8 mouse cellular contexts compared by ENCODE assay signal in genomic region chr11:33147171-33147571, GRCm38 (mm10). TPM values are rescaled to one million over a fixed set of nuclear protein-coding genes. Genes with fewer than 3 reads are reported as not detected.
DNase-seq lines count a peak whose midpoint lies in the region; ATAC-seq and TF ChIP-seq lines count a peak whose summit lies in the region.

TSS of gene Fgf18 (minus strand) at chr11:33147400.

- 1% methylated on average over 53 of the region's 53 CpGs for WGBS in thymus, adult 2 months
- 0% methylated on average over 28 of the region's 53 CpGs for WGBS in kidney, embryonic 14.5 days

- H3K27ac ChIP-seq in thymus, adult 2 months (ENCODE audit: control insufficient read depth, insufficient read depth, low read length): no peak within 1 kb of the TSS
- H3K27ac ChIP-seq in kidney, embryonic 14.5 days (ENCODE audit: low read depth, low read length): no peak within 1 kb of the TSS

- peaks cover 10% of the 10 kb centered on the region; the same call in 1 of the 2 replicates for H3K27me3 ChIP-seq in thymus, adult 2 months (ENCODE audit: control insufficient read depth, insufficient read depth, low read length)
- peaks cover 22% of the 10 kb centered on the region for H3K27me3 ChIP-seq in kidney, embryonic 14.5 days (ENCODE audit: control insufficient read depth, insufficient read depth, low read length)

- DNase-seq in adrenal gland, adult (ENCODE audit: inconsistent age in 2 of 2, low spot score in 1 of 2): peak; percentile 41 to 79
- no peak for DNase-seq in adrenal gland, postnatal 4 days (ENCODE audit: low spot score in 2 of 2)
- no peak for DNase-seq in thymus, adult 2 months
- DNase-seq in thymus, adult 18-20 months: no peak
- peak; percentile 41 for DNase-seq in gastrocnemius, postnatal 14 days
- DNase-seq in lung, postnatal 14 days: peak; percentile 31
- DNase-seq in testis, postnatal 14 days (ENCODE audit: low spot score): peak; percentile 25

- ATAC-seq in kidney, embryonic 14.5 days (ENCODE audit: low FRiP score, low TSS enrichment): peak; percentile 15; the same call in 1 of the 2 replicates

- no peak for TF ChIP-seq CTCF in thymus, adult 2 months (IDR thresholded peaks at IDR 0.05; ENCODE audit: borderline replicate concordance, control insufficient read depth, extremely low read depth, insufficient read depth, low read length, poor library complexity)

- H3K9ac ChIP-seq in kidney, embryonic 14.5 days (ENCODE audit: low read depth, low read length): peak within 1 kb of the TSS; percentile 53

- H3K4me2 ChIP-seq in kidney, embryonic 14.5 days (replicated peaks; ENCODE audit: low read depth, low read length): peak within 1 kb of the TSS; percentile 96

- TF ChIP-seq POLR2A in thymus, adult 2 months (IDR thresholded peaks at IDR 0.05; ENCODE audit: control insufficient read depth, extremely low read depth, insufficient read depth, low read length, poor library complexity): no peak

- intact Hi-C loops in gastrocnemius, postnatal 14 days (cut with DNase I; ENCODE audit: low total_unique reads): loop anchor here (10.0 kb wide), 2 partner anchors 342 to 522 kb away; no protein-coding TSS in a partner anchor

- H3K36me3 ChIP-seq in thymus, adult 2 months (ENCODE audit: control insufficient read depth, insufficient read depth, low read length): peaks cover 21% of the 10 kb centered on the region
- H3K36me3 ChIP-seq in kidney, embryonic 14.5 days (ENCODE audit: control insufficient read depth, insufficient read depth, low read length): peaks cover 29% of the 10 kb centered on the region

- peaks cover 15% of the 10 kb centered on the region for H3K4me1 ChIP-seq in thymus, adult 2 months (replicated peaks; ENCODE audit: control insufficient read depth, insufficient read depth, low read length)
- peaks cover 11% of the 10 kb centered on the region; the same call in 1 of the 2 replicates for H3K4me1 ChIP-seq in kidney, embryonic 14.5 days (ENCODE audit: control insufficient read depth, insufficient read depth, low read length)

- peak within 1 kb of the TSS; percentile 41 for H3K4me3 ChIP-seq in thymus, adult 2 months (ENCODE audit: control insufficient read depth, insufficient read depth, low read length)
- peak within 1 kb of the TSS; percentile 59 for H3K4me3 ChIP-seq in kidney, embryonic 14.5 days (ENCODE audit: low read length)

- H3K9me3 ChIP-seq in kidney, embryonic 14.5 days (ENCODE audit: control insufficient read depth, low read length): no peaks in the 10 kb centered on the region

RNA-seq across cellular contexts. Expression of gene Fgf18, which starts in this region (rescaled TPM):
- 1 to 10 TPM; 2.7 to 2.9 TPM for total RNA-seq in adrenal gland, postnatal 4 days (2021)
- 0.15 and 0.23 TPM in 2 replicates for polyA plus RNA-seq in thymus, adult 2 months (2012; rRNA removed)
- total RNA-seq in gastrocnemius, postnatal 14 days (2021): 1 to 10 TPM; 1.9 to 5.6 TPM
- 3.0 and 4.0 TPM in 2 replicates for polyA plus RNA-seq in kidney, embryonic 14.5 days (2014; fragmentation: Nextera tagmentation; extraction: Ambion mirVana)

Comparison
In these comparisons a context has a peak if more than half of its experiments do, and no peak if none do; other contexts are left out.
1. DNase-seq: peak in adrenal gland, adult (2 of 2), gastrocnemius, postnatal 14 days (single experiment), lung, postnatal 14 days (single experiment) and testis, postnatal 14 days (single experiment); none in adrenal gland, postnatal 4 days (0 of 2), thymus, adult 2 months (single experiment) and thymus, adult 18-20 months (0 of 2).